Mouse (Mus musculus) forebrain, embryonic 15.5 days (tissue): ENCODE results near the gene Sgk2. TPM values are rescaled to one million over a fixed set of nuclear protein-coding genes. Genes with fewer than 3 reads are reported as not detected.

ENCODE experiments used
- ATAC-seq: fragments of 200-750 bp; cut with Nextera tagmentation; replicated peaks from 2 replicates; pipeline ENCODE4 v1.8.0; 2017; ENCODE audit warnings: mild to moderate bottlenecking, moderate TSS enrichment, moderate library complexity
- H3K27ac ChIP-seq: fragments of 300-500 bp; sonication (generic); replicated peaks from 2 replicates; pipeline ENCODE4 v1.5.1; 2015; ENCODE audit warnings: mild to moderate bottlenecking, inconsistent platforms
- H3K27me3 ChIP-seq: fragments of 300-500 bp; sonication (generic); 2 replicates; pipeline ENCODE4 v1.6.1; 2015; ENCODE audit warnings: inconsistent platforms
- H3K36me3 ChIP-seq: fragments of 300-500 bp; sonication (generic); 2 replicates; pipeline ENCODE4 v1.6.1; 2015; ENCODE audit warnings: mild to moderate bottlenecking, inconsistent platforms
- H3K4me1 ChIP-seq: fragments of 300-500 bp; sonication (generic); 2 replicates; pipeline ENCODE4 v1.6.1; 2015; ENCODE audit warnings: inconsistent platforms
- H3K4me2 ChIP-seq: fragments of 300-500 bp; sonication (generic); replicated peaks from 2 replicates; pipeline ENCODE4 v1.6.1; 2015; ENCODE audit warnings: mild to moderate bottlenecking, inconsistent platforms
- H3K4me3 ChIP-seq: fragments of 300-500 bp; sonication (generic); 2 replicates; pipeline ENCODE4 v1.5.1; 2015; ENCODE audit warnings: mild to moderate bottlenecking, inconsistent platforms
- H3K9ac ChIP-seq: fragments of 300-500 bp; sonication (generic); replicated peaks from 2 replicates; pipeline ENCODE4 v1.6.1; 2015; ENCODE audit warnings: mild to moderate bottlenecking, inconsistent platforms
- H3K9me3 ChIP-seq: fragments of 300-500 bp; sonication (generic); 2 replicates; pipeline ENCODE4 v1.6.1; 2016; ENCODE audit warnings: inconsistent platforms
- WGBS: fragments of 180-500 bp; shearing (Covaris S2); methylation state at CpG from one replicate; pipeline ENCODE4 v1.1.7; 2015; ENCODE audit warnings: mixed read lengths; 5-methylcytosine and 5-hydroxymethylcytosine counted together
- polyA plus RNA-seq: library from polyadenylated mRNA; unstranded; fragments of >200 nt; fragmentation: Nextera tagmentation; extraction: Ambion mirVana; gene quantifications from 2 replicates; pipeline ENCODE4 v1.2.1, GENCODE M21; 2015

The Sgk2 gene
- polyA plus RNA-seq, 1 experiment from 2014 or later = not detected

- Histone ChIP-seq H3K9me3 (no peaks in the 10 kb centered on the region), H3K4me2 (no peak overlapping the region), H3K9ac (no peak overlapping the region), H3K27me3 (no peaks in the 10 kb centered on the region), H3K4me1 (peaks cover 8% of the 10 kb centered on the region), H3K4me3 (no peak overlapping the region), H3K36me3 (no peaks in the 10 kb centered on the region), H3K27ac (no peak overlapping the region)
- ATAC-seq = no peak
- 86% methylated on average over 3 of the region's 3 CpGs for WGBS
Measured at GRCm38 (mm10) chr2:162969101-162969500, 18.0 kb upstream of the Sgk2 start.

GRCm38 (mm10) chr2:162970896-162971295 is 16.2 kb upstream of the Sgk2 start:
- no peak overlapping the region for H3K4me3 ChIP-seq
- WGBS = 89% methylated on average over 6 of the region's 6 CpGs
- H3K4me2 ChIP-seq = no peak overlapping the region
- H3K27ac ChIP-seq = no peak overlapping the region
- no peaks in the 10 kb centered on the region for H3K27me3 ChIP-seq
- peaks cover 22% of the 10 kb centered on the region for H3K4me1 ChIP-seq
- no peak for ATAC-seq
- H3K9ac ChIP-seq = no peak overlapping the region
- H3K36me3 ChIP-seq = no peaks in the 10 kb centered on the region
- no peaks in the 10 kb centered on the region for H3K9me3 ChIP-seq

- Histone ChIP-seq H3K36me3 (no peaks in the 10 kb centered on the region), H3K4me2 (no peak overlapping the region), H3K4me1 (peaks cover 25% of the 10 kb centered on the region), H3K9me3 (no peaks in the 10 kb centered on the region), H3K9ac (no peak overlapping the region), H3K27ac (no peak overlapping the region), H3K4me3 (no peak overlapping the region), H3K27me3 (no peaks in the 10 kb centered on the region)
- ATAC-seq = no peak
- WGBS = 79% methylated on average over 7 of the region's 7 CpGs
Measured at GRCm38 (mm10) chr2:162972752-162973151, 14.4 kb upstream of the Sgk2 start.

- no peaks in the 10 kb centered on the region for H3K36me3 ChIP-seq
- no peaks in the 10 kb centered on the region for H3K9me3 ChIP-seq
- H3K27me3 ChIP-seq = no peaks in the 10 kb centered on the region
- no peak for ATAC-seq
- 78% methylated on average over 5 of the region's 5 CpGs for WGBS
- no peak overlapping the region for H3K9ac ChIP-seq
- no peak overlapping the region for H3K27ac ChIP-seq
- no peak overlapping the region for H3K4me2 ChIP-seq
- H3K4me1 ChIP-seq = peaks cover 25% of the 10 kb centered on the region
- H3K4me3 ChIP-seq = no peak overlapping the region
Measured at GRCm38 (mm10) chr2:162973206-162973605, 13.9 kb upstream of the Sgk2 start.

GRCm38 (mm10) chr2:162973637-162974036 is 13.5 kb upstream of the Sgk2 start:
- 11% methylated on average over 11 of the region's 11 CpGs for WGBS
- ATAC-seq = no peak
- no peak overlapping the region for H3K27ac ChIP-seq
- no peaks in the 10 kb centered on the region for H3K27me3 ChIP-seq
- H3K9me3 ChIP-seq = no peaks in the 10 kb centered on the region
- H3K9ac ChIP-seq = no peak overlapping the region
- no peak overlapping the region for H3K4me2 ChIP-seq
- H3K4me3 ChIP-seq = no peak overlapping the region
- H3K36me3 ChIP-seq = no peaks in the 10 kb centered on the region
- H3K4me1 ChIP-seq = peaks cover 25% of the 10 kb centered on the region

GRCm38 (mm10) chr2:162975157-162975775 is 11.9 kb upstream of the Sgk2 start:
- ATAC-seq = peak; percentile 83
- 51% methylated on average over 11 of the region's 11 CpGs for WGBS
- peak overlapping the region; percentile 23; the same call in 1 of the 2 replicates for H3K27ac ChIP-seq

GRCm38 (mm10) chr2:162976001-162976400 is 11.1 kb upstream of the Sgk2 start:
- 0 out of 2 replicates have a peak, but pooled peaks have one; percentile 14 for ATAC-seq

More at GRCm38 (mm10) chr2:162975157-162975775, 11.9 kb upstream of the Sgk2 start:
- H3K4me2 ChIP-seq = no peak overlapping the region
- H3K36me3 ChIP-seq = no peaks in the 10 kb centered on the region
- H3K27me3 ChIP-seq = no peaks in the 10 kb centered on the region
- no peaks in the 10 kb centered on the region for H3K9me3 ChIP-seq
- no peak overlapping the region for H3K9ac ChIP-seq
- peaks cover 25% of the 10 kb centered on the region for H3K4me1 ChIP-seq
- no peak overlapping the region for H3K4me3 ChIP-seq

GRCm38 (mm10) chr2:162984381-162984780 is 2.7 kb upstream of the Sgk2 start:
- no peak for ATAC-seq
- 90% methylated on average over 6 of the region's 6 CpGs for WGBS
- H3K4me3 ChIP-seq = no peak overlapping the region
- H3K36me3 ChIP-seq = no peaks in the 10 kb centered on the region
- H3K27ac ChIP-seq = no peak overlapping the region
- H3K9ac ChIP-seq = no peak overlapping the region
- no peaks in the 10 kb centered on the region for H3K27me3 ChIP-seq
- H3K4me2 ChIP-seq = no peak overlapping the region
- no peaks in the 10 kb centered on the region for H3K9me3 ChIP-seq
- H3K4me1 ChIP-seq = peaks cover 3% of the 10 kb centered on the region; the same call in 1 of the 2 replicates

More at GRCm38 (mm10) chr2:162976001-162976400, 11.1 kb upstream of the Sgk2 start:
- peaks cover 25% of the 10 kb centered on the region for H3K4me1 ChIP-seq
- H3K27me3 ChIP-seq = no peaks in the 10 kb centered on the region
- 0 out of 2 replicates have a peak overlapping the region, but pooled peaks have one; percentile 3 for H3K27ac ChIP-seq
- no peaks in the 10 kb centered on the region for H3K9me3 ChIP-seq
- no peaks in the 10 kb centered on the region for H3K36me3 ChIP-seq
- H3K9ac ChIP-seq = no peak overlapping the region
- H3K4me2 ChIP-seq = no peak overlapping the region
- no peak overlapping the region for H3K4me3 ChIP-seq
- 51% methylated on average over 4 of the region's 4 CpGs for WGBS

- H3K27me3 ChIP-seq = no peaks in the 10 kb centered on the region
- H3K4me3 ChIP-seq = no peak overlapping the region
- H3K4me2 ChIP-seq = no peak overlapping the region
- WGBS = 24% methylated on average over 3 of the region's 3 CpGs
- no peak overlapping the region for H3K9ac ChIP-seq
- no peak overlapping the region for H3K27ac ChIP-seq
- peaks cover 3% of the 10 kb centered on the region; the same call in 1 of the 2 replicates for H3K4me1 ChIP-seq
- H3K9me3 ChIP-seq = no peaks in the 10 kb centered on the region
- H3K36me3 ChIP-seq = no peaks in the 10 kb centered on the region
- ATAC-seq = no peak
Measured at GRCm38 (mm10) chr2:162985923-162986322, 1.2 kb upstream of the Sgk2 start.

- Histone ChIP-seq H3K9me3 (no peaks in the 10 kb centered on the region), H3K9ac (no peak overlapping the region), H3K4me1 (peaks cover 3% of the 10 kb centered on the region; the same call in 1 of the 2 replicates), H3K4me2 (no peak overlapping the region), H3K27ac (no peak overlapping the region), H3K27me3 (no peaks in the 10 kb centered on the region), H3K36me3 (no peaks in the 10 kb centered on the region), H3K4me3 (no peak overlapping the region)
- no peak for ATAC-seq
- WGBS = 90% methylated on average over 3 of the region's 3 CpGs
Measured at GRCm38 (mm10) chr2:162986764-162987163, 366 bp upstream of the Sgk2 start.

GRCm38 (mm10) chr2:162988235-162988634 is 1.1 kb downstream of the Sgk2 start:
- Histone ChIP-seq H3K27me3 (no peaks in the 10 kb centered on the region), H3K9me3 (no peaks in the 10 kb centered on the region), H3K27ac (no peak overlapping the region), H3K4me1 (peaks cover 3% of the 10 kb centered on the region; the same call in 1 of the 2 replicates), H3K4me2 (no peak overlapping the region), H3K4me3 (no peak overlapping the region), H3K9ac (no peak overlapping the region), H3K36me3 (no peaks in the 10 kb centered on the region)
- no peak for ATAC-seq
- 90% methylated on average over 4 of the region's 4 CpGs for WGBS

- no peak for ATAC-seq
- H3K4me1 ChIP-seq = no peaks in the 10 kb centered on the region
- no peak overlapping the region for H3K27ac ChIP-seq
- H3K4me2 ChIP-seq = no peak overlapping the region
- no peak overlapping the region for H3K4me3 ChIP-seq
- WGBS = 36% methylated on average over 6 of the region's 6 CpGs
- no peak overlapping the region for H3K9ac ChIP-seq
- no peaks in the 10 kb centered on the region for H3K36me3 ChIP-seq
- H3K9me3 ChIP-seq = no peaks in the 10 kb centered on the region
- no peaks in the 10 kb centered on the region for H3K27me3 ChIP-seq
Measured at GRCm38 (mm10) chr2:162991394-162992083, 4.4 kb downstream of the Sgk2 start.
